Mouse (Mus musculus) retina, postnatal 1 day (tissue): ENCODE measurements at regions not wholly inside any gene's neighbourhood (a gene's known extent, or its start where the extent isn't known, plus 50 kb on each side); places are given as distances from the start of the nearest gene placed in this dataset.

ENCODE experiments used
- DNase-seq: peaks from one replicate; pipeline ENCODE4 v3.0.0-alpha.2; 2012

- no peak for DNase-seq
Measured at GRCm38 (mm10) chr10:92075469-92075868, 646.8 kb downstream of the Nedd1 start.

DNA sequence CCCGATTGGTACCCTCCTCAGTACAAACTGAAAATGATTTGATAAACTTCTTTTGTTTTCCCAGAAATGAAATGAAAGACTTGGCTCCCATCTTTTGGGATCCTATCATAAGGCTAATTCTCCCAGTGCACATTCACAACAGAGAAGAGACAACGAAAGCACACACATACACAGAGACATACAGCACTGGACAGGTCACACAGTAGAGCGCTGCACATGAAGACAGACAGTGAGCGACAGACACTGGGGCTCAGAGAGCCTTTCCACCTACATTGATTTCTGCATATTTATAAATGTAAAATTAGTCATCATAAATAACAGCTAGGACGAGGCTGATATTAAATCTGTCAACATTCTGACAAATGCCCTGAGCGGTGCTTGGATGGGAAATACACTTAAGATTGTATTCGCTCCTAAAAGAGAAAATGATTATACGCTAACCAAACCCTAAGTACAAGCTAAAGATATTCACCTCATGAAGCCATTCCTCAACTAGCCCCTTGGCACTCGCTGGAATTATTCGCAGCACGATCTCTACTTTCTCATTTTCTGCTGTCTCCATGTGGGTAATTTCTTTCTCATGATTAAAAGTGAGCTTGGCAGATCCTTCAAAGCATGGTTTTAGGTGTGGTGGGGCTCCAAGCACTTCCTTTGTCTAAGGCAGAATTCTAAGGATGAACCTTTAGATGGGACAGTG is 647.4 kb downstream of the Nedd1 start:
- no peak for DNase-seq

- no peak for DNase-seq
Measured at GRCm38 (mm10) chr10:92073873-92074390, 648.3 kb downstream of the Nedd1 start.

DNA sequence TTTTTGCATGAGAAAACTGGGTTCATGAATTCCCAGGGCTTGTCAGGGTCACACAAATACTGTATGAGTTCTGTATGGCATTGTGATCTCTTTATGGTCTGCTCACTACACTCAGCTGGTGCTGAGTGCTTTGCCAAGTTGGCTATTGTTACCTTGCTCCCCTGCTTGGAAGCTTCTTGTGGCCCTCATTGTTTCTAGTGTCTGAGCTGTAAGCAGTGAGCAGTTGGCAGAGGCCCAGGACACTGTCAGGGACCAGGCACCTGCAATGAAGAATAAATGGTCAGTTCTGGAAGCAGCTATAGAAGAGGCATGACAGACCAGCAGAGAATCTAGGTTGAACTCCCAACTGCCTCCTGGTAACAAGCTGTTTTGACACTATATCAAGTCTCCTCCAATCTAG is 677.4 kb downstream of the Nedd1 start:
- DNase-seq, result peak; percentile 24

GRCm38 (mm10) chr10:92036176-92036575 is 686.0 kb downstream of the Nedd1 start:
- peak; percentile 68 for DNase-seq

DNA sequence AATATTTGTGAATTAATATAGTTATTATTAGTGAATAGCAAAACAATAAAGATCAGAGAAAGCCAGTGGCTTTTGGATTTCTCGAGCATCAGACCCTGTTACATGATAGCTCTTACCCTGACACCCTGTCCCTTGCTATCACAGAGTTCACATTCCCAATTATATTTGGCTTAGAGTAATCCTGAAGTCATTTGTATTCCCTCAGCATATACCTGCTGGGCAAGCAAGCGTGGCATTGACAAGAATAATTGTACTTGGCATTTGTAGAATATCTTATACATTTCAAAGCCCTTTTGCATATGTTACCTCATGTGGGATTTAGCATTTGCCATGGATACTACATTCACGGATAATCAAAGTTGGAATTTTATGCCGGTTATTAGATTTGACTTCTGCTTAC is 692.0 kb downstream of the Nedd1 start:
- DNase-seq, result no peak

DNA sequence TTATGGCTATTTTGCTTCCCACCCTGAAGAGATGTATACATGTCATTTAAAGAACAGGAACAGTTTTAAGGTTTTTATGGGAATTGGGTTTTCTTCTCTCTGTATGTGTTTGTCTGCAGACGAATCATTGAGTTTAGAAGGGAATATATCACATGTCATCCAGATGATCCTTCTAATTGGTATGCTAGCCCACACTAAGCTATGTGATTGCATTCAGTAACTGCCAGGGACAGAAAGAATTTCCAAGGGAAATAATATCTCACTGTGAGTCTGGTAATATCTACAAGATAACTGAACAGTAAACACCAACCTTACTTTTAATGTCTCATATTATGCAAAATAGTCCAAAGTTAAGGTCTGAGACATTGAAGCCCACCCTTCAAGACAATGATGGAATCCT is 698.0 kb downstream of the Nedd1 start:
- no peak for DNase-seq

- no peak for DNase-seq
Measured at GRCm38 (mm10) chr10:92021036-92021435, 701.2 kb downstream of the Nedd1 start.

GRCm38 (mm10) chr10:92009551-92009950 is 712.7 kb downstream of the Nedd1 start:
- no peak for DNase-seq

GRCm38 (mm10) chr10:92007891-92008290 is 714.3 kb downstream of the Nedd1 start:
- DNase-seq, result no peak

- DNase-seq, result peak; percentile 16
Measured at GRCm38 (mm10) chr10:92006467-92006866, 715.8 kb downstream of the Nedd1 start.

DNA sequence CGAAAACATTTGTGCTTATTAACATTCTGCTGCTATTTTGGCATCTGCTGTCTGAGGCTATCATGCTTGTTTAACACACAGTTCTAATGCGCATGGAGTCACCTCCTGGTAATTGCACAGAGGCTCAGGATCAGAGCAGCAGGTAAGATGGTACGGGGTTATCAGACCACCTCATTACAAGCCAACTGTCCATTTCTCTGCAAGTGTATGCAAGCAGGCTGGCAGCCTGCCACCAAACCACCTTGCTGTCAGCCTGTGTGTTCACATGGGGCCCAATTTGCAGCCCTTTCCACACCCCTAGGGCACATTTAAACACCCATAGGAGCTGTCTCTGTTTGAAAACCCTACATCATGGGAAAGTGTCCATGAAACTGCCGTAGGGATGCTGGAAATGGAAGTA is 731.2 kb downstream of the Nedd1 start:
- DNase-seq, result peak; percentile 47

DNA sequence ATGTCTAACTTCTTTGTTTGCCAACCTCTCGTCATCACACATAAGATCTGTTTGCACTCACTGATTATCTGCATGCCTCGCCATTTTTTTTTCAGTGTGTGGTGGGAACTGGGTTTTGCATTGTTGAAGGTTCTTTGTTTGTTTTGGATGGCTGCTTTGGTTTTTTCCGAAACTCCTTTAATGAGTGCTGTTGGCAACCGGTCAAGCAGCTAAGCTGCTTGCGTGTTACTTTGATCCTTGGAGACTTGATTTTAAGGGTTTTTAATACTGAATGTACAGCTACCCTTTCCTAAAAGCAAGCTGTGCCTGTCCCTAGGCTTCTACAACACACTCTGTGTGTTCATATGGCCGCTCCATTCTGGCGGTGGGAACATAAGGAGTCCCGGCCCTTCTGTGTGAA is 733.9 kb downstream of the Nedd1 start:
- DNase-seq, result peak; percentile 50

DNA sequence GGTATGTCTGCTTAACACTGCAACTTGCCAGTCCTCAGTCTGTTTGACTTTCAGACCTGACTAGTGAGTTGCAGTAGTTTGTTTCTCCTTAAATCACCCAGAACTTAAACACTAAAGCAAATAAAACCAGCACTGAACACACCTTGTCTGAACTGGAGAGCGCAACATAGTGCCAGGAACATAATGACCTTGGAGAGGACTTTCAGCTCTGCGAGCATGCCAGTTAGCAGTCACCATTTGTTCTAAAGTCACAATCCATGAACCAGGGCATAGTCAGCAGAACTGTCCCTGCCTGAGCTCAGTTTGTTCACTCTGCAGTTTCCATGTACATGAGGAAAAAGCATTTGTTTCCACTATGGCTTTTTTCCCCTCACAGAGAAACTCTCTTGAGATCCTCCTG is 742.4 kb downstream of the Nedd1 start:
- DNase-seq, result no peak

DNA sequence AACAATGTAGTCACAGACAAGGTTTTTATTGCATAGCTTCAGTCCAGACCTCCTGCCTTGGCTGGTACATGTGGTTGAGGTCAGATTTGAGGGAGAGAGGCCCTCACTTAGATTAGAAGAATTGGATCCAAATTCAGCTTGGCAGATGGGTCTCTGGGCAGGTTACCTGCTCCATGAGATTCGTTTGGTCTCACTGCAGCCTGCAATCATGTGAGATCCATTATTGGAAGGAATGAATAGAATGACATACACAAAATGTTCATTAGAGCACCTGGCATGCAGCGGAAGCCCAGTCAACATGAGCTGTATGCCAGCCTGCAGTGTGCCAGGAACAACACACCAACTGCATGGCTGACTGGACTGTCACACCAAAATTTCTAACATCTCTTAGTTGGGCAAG is 750.3 kb downstream of the Nedd1 start:
- no peak for DNase-seq

DNA sequence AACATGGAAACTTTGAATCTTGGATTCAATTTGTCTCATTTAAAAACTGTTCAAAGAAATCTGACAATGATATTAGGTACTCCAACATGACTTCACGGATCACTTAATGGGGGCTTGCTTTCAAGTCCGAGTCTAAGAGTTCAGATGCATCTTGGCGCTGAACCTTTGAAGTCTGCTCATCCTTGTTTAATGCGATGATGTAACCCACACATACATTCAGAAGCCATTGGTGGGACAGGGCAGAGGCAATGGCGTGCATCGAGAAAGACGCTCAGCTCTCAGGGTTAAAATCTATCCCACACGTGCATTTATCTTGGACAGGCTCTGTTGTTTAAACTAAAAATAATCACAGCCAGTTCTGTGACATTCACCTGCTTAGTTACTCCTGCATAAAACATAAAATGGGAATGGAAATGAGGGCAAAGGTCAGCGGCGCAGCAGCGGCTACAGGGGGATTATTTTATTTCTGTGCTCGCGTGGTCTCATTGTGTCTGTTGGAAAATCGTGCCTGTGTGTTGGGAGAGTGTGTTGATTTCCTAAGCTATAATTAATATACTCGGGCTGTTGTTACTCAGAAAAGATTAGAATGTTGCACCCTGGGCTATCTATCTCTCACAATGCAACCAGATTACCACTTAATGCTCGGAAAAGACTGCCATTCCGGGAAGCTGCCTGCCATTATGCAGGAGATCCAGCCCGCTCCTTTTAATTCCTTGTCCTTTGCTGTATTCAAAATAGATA is 754.5 kb downstream of the Nedd1 start:
- DNase-seq, result peak; percentile 12

DNA sequence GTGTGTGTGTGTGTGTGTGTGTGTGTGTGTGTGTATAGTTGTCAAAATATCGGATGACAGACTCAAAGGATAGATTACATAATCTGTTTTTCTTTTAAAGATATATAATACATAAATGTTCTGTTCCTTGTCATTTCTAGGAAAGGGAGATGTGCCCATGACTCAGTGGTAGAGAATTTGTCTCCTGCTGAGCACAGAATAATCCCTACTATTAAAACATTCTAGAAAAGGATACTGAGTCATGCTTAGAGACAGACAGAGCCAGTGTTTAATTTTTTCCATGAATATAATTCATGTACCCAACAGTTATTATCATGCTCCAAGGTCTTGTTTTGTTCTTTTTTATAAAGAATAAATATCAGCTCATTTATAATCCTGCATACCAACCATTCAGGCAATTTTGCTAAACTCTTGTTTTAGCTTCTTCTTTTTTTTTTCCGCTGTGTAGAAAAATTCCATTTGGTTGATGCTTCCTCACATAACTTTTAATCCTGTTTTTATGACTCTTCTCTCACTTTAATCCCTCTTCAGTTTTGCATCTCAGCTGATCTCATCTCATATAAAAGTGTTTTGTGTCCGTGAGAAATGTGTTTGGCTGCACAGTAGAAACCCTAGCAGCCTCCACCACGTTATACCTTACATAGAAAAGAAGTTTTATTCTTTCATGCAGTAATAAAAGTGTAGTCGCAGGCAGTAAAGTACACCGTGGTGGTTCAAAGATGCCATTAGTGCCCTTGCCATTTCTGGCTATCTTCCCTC is 762.3 kb downstream of the Nedd1 start:
- no peak for DNase-seq

DNA sequence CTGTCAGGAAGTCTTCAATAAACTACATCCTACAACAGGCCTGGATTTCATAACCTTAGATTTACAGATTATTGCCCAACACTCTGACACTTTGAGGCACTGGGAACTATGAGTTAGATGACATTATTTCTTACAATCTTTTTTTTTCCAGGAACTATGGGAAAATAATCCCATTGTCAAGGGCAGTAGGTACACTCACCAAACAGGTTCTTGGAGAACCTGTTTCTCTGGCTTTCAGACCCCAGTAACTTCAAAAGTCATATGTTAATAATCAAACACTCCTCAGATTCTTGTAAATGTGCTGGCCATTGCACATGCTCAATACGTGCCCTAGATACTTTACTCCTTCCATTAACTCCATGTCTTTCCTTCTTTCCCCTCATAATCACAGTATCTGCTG is 769.1 kb downstream of the Nedd1 start:
- no peak for DNase-seq

DNA sequence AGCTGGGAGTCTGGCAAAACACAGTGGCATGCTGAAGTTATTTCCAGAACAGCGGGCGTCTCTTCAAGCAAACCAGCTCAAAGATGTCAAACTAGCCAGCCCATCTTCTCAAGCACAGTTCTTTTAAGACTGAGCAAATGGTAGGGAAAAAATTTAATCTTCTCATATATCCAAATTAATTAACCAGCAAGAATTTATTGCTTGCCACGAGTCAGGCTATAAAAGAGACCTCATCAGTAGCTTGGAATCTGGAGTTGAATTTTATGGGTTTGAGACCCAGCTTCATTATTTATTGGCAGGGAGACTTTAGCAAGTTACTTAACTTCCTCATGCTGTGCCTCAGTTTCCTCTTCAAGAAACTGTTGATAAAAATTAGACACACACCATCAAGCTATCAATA is 742.5 kb upstream of the Tmpo start:
- no peak for DNase-seq

DNA sequence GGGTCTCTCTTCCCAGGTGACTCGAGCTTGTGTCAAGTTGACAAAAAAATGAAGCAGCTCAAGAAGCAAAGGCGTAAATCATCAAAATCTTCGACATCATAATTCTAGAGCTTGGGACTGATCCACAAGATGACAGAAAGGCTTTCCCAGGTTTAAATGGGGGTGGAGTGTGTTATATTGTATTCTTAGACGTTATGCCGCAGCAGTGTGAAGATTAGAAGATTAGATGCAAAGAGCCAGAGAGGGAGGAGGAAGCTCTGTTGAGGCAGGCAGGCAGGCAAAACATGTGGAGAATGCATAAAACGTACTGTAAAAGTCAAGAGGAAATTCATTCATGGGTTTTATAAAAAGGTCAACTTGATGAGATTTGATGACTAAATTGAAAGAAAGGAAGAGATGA is 708.7 kb upstream of the Tmpo start:
- no peak for DNase-seq

- DNase-seq, result no peak
Measured at GRCm38 (mm10) chr10:91888537-91888936, 707.4 kb upstream of the Tmpo start.

DNA sequence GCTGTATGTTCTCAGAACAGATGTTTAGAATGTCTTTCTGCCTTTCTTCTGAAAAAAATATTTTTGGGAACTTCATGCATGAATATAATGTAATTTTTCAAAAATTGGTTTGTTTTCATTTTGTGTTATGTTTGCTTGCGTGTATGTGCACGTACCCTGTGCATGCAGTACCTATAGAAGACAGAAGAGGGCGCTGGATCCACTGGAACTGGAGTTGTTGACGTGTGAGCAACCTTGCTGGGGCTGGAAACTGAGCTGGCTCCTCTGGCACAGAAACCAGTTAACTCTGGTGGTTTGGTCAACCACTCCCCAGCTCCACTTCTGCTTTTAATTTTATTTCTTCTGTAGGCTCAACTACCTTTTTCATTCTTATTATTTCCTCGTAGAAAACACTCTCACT is 702.0 kb upstream of the Tmpo start:
- peak; percentile 15 for DNase-seq

GRCm38 (mm10) chr10:91882481-91882880 is 701.4 kb upstream of the Tmpo start:
- DNase-seq, result no peak
